Mouse (Mus musculus) Muller cell, postnatal 12 days (primary cell): ENCODE results near the gene Rrp12.
A peak's percentile ranks its signal among the peaks of the same experiment; 100 is the strongest.
"Not testable (repeated sequence)": the region's sequence is repeated elsewhere in the genome, so short reads cannot be mapped to it uniquely, and the experiment has no call there.

Experiments
- DNase-seq: peaks from one replicate; pipeline ENCODE4 v3.0.0-alpha.2; 2015; ENCODE audit errors: inconsistent ontology term

The Rrp12 gene

DNA sequence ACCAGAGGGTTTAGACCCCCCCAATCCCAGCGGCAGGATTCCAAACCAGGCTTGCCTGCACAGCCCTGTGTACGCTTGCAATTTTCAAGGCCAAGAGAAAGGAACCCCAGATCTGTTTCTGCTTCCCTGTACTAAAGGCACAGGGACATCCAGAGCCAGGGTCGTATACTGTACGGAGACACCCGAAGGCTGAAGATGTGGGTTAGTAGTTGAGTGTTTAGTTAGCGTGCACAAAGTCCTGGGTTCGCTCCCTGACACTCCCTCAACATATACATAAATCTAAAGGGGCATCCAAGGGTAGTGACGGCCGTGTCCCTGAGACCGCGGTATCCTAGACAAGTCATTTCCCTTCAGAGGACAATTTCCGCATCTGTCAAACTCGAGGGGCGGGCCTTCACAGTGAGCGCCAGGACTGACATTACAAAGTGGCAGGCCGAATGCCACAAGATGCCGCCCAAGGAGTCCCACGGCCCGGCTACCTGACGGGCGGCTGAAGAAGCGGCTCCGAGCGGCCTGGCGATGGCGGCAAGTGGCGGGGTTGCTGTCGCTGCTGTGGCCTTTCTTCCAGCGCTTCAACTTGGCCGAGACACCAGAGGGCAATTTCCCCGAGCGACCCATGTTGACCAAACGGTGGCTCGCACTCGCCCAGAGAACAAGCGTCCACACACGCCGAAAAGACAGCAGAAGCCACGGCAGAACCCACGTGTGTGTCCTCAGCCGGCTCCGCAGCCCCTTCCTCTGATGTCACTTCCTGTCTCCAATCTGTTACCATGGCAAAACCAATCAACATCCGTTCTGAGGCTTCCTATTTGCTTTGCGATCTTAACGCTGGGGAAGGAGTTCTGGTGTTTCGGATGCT is at the start of gene Rrp12:
TSS of gene Rrp12 (minus strand) at position 714 of the 859 bp plus-strand sequence.
- DNase-seq, result peak; percentile 91

DNA sequence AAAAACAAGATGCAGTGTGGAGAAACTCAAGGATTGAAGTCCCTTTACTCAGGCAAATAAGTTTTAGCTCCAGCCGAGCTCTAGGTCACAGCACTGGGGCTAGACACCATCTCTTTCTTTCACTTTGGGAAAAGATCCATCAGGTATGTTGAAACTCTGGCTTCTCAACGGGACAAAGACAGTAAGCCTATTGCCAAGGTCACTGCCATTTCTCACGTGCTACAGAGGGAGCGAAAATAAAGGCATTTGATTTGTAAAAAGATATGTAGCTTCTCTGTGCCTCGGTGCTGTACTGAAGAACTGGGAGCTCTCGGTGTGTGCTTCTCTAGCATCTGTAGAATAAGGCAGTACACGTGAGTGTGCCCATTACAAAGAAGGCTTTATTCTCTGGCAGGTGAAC is 47.9 kb upstream of the Rrp12 start:
- no peak for DNase-seq

DNA sequence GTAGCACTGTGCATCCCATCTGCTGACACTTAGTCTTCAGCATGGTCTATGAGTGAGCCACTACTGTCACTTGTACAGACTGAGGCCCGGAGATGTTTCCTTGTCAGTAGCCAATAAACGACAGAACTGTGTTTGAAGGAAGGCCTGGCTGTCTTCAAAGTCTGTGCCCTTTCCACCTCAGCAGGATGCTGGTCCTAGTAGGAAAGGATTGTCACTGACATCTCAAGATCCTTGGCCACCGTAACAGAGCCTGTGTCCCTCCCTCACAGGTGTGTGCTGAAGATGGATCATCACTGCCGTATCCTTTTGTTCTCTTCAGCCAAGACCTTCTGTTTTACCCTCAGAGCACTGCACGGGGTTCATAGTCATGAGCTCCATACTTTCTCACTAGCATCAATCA is 42.6 kb upstream of the Rrp12 start:
- DNase-seq, result no peak

DNA sequence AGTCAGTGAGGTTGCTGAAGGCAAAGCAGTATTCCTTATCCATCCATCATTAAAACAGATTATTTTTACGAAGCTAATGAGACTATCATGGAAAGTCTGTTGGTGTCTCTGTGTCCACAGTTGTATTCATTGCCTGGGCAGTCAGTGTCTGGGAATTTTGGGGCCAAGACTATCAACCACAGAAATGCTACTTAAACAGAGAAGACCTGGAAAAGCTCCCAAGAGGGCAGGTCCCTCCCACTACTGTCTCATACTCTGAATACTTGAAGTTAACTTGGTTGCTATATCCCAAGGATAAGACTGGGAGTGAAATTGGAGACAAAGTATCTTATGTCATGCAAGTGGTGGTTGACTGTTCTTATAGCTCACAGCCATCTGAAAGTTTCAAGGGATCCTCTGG is 39.9 kb upstream of the Rrp12 start:
- peak; percentile 88 for DNase-seq

DNA sequence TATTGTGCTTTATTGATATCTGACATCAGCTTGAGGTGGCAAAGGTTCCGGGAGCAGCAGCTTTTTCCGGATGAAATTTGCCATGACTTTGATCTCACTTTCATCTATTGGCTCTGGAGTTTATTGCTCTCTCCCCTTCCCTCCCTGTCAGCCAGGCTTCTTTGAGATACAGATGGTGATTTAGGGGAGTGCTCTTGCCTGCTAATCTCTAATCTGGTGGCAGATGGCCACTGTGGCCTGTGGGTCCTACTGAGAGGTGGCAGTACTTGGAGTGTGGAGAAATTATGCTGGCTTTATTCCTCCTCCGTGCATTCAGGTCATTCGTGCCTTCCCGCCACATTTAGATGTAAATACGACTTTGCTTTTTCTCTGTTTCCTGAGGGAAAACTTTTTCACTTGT is 38.2 kb upstream of the Rrp12 start:
- DNase-seq, result peak; percentile 7

DNA sequence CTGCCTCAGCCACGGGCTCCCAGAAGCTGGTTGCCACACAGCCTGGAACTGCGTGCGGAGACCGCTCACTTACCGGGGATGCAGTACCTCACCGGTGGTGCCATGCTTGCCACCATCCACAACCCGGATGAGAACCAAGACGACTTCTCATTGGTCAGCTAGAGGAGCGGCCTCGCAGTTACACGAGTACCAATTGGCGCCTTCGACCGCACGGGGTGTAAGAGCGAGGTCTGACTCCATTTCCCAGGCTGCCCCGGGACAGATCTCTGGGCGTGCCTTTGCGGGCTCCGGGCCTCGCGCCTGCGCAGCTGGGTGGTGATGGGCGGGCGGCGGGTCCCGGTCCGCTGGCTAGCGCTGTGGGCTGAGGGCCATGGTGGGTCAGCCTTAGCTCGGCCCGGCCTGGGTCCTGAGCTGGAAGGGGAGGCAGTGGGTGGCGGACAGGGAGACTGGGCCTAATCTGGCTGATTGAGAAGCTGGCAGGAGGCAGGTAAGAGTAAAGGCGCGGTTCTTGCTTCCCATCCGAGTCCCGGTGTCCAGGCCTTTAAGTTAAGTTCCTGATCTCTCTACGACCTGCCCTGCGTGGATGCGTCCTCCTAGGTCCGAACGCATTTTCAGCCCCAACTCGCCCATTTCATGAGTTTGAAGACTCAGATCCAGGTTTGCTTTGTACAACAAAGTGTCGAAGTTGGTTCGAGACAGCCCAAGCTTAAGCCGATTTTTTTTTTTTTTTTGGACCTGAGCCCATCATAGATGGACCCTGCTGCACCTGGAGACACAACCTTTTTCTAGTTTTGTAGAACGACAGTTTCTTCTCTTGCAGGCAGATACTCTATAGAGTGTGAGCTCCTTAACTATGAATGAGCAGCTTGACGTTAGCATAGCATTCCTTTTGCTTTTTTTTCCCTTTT is 37.5 kb upstream of the Rrp12 start, which contains the start of the genes Exosc1 and Zdhhc16:
TSS of gene Exosc1 (minus strand) at position 245 of the 908 bp plus-strand sequence.
TSS of gene Zdhhc16 (plus strand) at position 302 of the 908 bp plus-strand sequence.
- DNase-seq, result peak; percentile 98

DNA sequence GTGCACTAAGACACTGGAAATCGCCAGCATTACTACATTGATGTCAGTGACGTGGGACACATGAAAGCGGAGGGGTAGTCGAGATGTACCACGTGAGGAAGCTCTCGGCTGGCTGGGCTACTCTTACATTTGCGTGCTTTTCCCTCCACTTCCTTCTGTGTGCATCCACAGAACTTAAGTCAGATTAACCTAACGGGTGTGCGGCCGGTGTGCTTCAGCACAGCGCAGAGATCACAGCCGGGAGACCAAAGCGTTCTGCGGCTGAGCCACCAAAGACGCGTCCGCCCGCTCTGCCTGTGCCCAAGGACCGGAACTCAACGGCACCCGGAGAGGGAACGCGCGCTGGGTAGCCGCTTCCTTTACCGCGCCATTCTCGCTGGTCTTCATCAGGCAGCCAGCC is 36.7 kb upstream of the Rrp12 start:
- no peak for DNase-seq

DNA sequence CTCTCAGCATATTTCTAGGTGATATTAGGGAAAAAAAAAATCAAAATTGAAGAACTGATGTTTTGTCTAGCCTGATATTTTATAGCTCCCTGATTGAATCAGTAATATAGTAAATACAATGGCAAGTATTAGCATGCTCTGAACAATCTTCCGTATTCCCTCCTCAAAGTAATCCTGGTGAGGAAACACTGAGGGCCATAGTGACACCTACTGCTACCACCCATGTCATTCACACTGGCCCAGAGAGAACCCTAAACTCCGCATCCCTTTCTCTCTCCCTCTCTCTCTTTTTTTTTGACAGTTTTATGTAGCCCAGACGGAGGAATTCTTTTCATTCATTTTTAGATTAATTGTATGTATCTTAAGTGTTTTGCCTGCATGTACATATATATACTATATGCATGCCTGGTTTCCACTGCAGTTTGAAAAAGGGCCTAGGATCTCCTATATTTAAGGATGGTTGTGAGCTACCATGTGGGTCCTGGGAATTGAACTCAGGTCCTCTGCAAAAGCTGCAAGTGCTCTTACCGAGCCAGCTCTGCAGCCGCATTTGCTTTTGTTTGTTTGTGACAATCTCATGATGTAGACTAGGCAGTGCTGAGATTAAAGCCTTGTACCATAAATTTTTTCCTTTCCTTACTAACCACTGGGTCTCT is 24.6 kb upstream of the Rrp12 start:
- DNase-seq, result no peak

DNA sequence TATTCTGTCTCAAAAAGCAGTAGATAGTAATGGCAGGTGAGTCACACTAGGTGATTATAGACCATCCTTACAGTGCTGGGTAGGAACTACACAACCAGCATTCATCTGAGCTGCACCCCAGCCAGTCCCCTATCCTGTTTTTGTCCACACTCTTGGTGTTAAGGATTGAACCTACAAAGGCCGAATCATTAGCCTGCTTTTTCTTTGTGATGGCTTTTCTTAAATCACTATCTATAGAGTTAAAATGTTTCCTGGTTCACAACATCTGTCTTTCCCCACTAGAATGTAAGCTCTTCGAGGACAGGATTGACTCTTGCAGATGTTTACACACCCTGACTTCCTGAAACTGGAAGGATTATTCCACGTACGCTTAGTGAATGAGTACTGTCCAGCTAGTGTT is 23.5 kb upstream of the Rrp12 start:
- no peak for DNase-seq

DNA sequence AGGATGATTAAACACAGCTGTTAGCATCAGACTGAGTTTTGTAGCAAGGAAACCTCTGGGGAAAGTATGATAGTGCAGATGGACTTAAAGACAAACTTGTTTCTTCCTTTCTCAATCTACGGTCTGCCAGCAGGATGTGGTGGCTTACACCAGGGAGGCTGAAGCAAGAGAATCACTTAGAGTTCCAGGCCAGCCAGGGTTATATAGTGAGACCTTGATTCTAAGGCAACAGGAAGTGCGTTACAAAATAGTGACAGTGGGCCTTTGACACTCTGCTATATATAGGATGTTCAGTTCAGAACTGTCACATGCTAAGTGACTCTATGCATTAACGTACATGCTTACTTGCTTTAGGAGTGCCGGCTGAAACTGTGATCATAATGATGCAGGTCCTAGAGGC is 20.9 kb upstream of the Rrp12 start:
- DNase-seq, result no peak

DNA sequence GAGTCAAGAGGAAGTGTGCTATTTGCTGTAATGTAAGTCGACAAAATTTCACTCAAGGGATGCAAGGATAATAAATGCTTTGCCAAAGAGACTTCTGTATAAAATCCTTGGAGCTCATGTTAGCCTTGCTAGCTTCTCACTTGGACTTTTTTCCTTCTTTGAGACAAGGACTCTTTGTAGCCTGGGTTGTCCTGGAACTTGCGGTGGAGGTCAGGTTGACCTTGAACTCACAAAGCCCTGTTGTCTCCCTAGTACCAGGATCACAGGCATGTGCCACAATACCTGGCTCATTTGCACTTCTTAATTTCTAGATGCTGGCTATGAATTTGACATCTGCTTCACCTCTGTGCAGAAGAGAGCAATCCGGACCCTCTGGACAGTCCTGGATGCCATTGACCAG is 19.3 kb upstream of the Rrp12 start:
- DNase-seq, result no peak

DNA sequence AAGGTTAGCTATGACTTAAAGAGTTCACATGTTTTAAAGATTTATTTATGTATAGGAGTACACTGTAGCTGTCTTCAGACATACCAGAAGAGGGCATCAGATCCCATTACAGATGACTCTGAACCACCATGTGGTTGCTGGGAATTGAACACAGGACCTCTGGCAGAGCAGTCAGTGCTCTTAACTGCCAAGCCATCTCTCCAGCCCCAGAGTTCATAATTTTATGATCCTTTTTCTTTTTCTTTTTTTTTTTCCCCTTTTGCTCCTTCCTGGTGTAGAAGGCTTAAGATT is 18.6 kb upstream of the Rrp12 start:
- DNase-seq, result not testable (repeated sequence)

DNA sequence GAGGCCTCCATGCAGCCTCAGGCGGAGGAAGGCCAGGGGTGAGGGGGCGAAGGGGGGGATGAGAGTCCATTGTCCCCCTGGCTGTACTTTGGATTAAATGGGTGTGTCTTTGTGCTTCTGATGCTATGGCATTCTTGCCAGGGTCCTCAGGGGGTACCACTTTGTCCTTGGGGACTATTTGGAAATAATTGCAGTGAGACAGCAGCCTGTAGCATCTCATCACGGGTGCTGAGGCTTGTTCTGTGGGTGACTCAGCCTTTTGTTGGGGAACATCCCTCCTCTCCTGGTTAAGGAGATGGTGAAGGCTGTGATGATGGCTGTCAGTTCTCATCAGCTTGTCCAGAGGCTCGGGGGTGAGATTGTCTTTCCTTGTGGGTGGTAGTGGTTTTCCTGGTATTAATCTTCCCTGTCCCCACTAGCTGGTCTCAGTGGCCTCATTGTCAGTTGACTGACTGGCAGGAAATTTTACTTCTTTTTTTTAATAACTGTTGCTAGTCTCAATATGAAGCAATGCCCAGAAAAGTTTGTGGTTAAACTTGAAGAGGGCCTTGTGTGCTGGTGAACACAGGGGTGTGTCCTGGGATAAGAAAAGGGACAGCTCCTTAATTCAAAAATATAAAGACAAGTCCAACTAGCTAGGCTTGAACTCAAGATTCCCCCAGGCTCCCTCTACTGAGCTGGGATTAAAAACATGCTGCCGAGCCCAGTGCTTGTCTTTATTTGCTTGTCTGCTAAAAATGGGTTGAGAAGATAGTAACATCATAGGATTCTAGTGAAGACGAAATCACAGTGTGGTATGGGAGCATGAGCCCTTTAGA is 18.0 kb upstream of the Rrp12 start:
- peak; percentile 71 for DNase-seq

DNA sequence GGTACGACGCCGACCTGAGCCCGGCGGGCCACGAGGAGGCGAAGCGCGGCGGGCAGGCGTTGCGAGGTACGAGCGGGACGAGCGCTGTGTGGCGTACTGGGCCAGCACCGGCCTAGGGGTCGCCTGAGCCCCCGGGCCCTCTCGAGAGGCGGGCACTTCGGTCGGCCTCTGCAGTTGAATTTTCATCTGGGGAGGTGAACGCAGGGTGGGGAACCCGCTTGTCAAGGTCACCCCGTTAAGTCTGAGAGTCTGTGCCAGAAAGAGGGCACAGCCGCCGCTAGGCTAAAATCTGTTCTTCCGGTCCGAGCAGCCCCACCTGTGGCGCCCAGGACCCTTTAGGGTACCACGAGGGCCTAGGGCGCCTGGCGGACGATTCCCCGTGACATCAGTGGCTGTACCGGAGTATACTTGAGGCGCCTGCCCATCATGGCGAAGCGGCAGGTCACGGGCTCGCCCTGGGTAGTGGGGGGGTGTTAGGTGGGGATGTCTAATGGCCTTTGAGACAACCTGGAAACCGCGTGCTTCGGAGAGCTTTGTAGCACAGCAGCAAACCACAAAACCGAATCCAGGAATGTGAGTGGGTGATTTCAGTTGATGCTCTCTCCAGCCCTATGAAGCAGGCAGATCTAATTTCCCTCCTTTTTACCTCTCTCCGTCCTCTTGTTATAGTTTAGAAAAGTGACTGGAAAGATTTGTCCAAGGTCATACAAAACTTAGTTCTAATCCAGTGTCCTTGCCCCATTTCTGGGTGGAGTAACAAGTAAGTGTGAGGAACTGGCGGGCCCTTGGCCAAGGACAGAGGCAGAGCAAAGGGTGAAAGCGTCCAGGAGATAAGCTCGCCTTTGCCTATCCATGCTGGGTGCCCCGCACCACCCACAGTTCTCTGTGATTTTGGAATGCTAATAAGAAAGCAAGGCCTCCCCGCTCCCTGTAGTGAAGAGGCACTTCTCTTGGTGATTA is 16.4 kb upstream of the Rrp12 start:
- peak; percentile 65 for DNase-seq

DNA sequence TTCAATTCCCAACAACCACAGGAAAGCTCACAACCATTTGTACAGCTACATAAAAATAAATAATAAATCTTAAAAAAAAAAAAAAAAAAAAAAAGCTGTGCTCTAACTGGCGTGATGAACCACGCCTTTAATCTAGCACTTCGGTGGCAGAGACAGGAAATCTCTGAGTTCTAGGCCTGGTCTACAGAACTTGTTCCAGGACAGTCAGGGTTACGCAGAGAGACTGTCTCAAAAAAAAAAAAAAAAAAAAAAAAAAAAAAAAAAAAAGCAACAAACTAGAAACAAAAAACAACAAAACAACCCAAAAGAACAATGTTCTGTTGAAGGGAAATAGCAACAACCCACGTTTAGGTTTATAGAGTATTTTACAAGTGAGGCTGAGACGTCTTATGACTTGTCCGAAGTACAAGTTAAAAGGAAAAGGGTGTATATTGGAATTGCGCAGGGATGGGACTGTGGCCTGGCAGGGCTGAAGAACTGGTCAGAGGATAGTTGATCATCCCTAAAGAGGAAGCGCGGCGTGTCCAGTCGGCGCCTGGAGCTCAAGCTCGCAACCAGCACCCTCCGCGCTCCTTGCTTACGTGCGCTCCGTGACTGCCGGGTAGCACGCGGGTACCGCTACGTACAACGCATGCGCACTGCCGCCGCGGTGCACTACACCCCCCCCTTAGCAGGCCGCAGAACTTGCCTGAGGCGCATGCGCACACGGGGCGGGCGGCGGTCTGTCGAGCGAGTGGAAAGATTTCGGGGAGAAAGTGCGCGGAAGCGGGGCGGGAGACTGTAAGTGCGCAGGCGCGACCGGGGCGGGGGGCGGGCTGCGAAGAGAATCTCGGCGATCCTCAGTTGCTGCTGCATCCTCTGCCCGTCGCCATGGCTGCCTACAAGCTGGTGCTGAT is 15.5 kb upstream of the Rrp12 start, which contains the start of gene Pgam1:
TSS of gene Pgam1 (plus strand) at position 746 of the 896 bp plus-strand sequence.
- peak; percentile 99 for DNase-seq

DNA sequence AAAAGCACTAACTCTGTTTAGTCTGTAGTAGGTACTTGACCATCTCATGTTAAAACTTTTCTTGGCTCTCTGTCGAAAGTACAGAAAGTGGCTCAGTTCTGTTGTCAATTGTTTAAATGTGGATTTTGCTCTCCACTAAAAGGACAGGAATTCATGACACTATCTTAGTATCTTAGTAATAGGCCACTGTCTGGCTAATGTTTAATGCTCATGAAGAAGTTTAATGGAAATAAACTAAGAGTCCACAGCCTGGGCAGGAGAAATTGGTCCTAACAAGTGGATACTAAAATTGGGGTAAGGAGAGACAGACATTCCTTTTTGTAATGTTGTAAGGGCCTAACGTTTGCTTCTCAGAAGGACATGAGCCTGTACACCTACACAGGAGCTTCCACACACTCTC is 14.4 kb upstream of the Rrp12 start:
- DNase-seq, result no peak

DNA sequence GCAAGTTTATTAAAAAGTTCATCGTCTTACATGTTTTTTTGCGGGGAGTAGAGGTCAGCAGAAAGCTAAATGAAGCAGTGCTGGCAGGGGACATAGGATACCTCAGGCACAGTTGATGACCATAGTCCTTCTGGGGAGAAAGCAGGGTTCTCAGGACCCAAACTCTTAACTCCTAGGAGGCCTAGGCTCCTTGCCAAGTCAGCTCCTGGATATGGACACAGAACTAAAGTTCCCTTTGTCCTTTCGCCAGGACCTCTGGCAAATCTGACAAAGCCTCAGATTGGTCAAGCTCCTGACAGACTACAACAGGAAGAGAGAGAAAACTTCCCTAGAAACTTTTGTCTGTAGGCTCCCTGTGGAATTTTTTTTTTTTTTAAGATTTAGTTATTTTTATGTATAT is 12.8 kb upstream of the Rrp12 start:
- no peak for DNase-seq

DNA sequence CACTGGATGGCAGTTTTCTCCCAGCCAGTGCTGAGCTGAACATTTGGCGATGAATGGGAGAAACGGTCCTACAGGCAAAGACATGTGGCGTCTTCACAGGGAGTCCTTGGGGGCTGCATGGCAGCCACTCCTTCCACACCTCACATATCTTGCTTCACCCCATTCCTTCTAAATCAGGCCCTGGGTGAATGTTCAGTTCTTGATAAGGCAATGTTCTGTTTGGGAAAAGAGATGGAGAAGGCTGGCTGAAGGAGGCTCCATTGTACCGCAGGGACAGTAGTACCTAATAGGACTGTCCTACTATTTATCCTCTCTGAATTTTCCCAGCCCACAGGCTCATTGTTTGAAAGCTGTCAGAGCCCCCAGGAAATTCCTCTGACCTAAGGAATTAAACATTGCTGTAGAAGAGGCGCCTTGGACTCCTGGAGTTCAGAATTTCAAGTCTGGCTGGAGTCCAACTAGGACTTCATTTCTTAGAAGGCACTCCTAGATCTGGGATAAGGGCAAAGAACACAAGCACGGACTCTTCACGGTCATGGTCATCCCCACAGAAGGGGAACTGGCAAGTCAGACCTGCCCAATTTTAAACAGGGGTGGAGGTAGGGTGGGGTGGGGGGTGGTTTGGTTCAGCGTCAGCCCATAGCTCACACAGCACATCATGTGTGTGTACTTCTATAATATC is 11.2 kb upstream of the Rrp12 start:
- no peak for DNase-seq
